Mouse (Mus musculus): ENCODE data around the gene Nrxn2. TPM values are rescaled to one million over a fixed set of nuclear protein-coding genes. Genes with fewer than 3 reads are reported as not detected.
A peak's percentile ranks its signal among the peaks of the same experiment; 100 is the strongest.

The Nrxn2 gene
- 5.6 and 7.0 TPM in 2 replicates for polyA plus RNA-seq (2011; ENCODE audit: insufficient read depth, insufficient read length, low read depth, missing spikeins)

DNA sequence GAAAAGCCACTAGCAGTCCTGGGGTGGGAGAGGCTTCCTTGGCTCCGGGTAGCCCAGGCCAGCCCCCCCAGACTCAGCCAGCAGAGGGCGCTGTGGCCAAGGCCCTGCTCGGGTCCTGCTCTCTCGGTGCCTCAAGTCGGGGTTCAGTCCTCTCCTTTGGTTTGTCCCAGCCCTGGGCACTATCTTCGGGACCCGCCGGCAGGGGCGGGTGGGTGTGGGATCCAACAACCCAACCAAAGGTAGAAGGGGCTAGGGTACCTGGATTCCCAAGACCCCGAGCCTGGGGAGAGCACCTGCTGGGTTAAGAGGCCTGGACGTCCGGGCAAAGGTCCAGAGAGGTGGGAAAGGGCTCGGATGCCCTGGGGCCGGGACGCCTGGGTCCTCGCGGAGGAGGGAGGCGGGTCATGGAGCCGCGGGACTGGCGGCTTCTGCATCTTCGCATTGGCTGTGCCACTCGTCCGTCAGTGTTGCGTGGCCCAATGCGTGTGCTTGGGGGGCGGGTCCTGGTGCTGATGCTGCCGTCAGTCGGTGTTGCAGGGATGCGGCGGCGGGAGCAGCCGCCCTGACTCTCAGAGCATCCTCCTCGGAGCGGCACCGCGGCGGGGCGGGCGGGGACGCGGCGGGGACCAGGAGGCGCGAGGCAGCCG, at the start of gene Nrxn2:
Gene Nrxn2, plus strand, starts transcription at position 499 of the 647 bp plus-strand sequence.
- no peaks in the 10 kb centered on the region for H3K27me3 ChIP-seq (ENCODE audit: control insufficient read depth, insufficient read depth, low read length, poor library complexity, severe bottlenecking)
- no peak within 1 kb of the TSS for H3K27ac ChIP-seq (ENCODE audit: insufficient read depth, low read length)
- H3K4me3 ChIP-seq (ENCODE audit: low read depth, low read length), result peak within 1 kb of the TSS; percentile 71
- TF ChIP-seq EP300 (IDR thresholded peaks at IDR 0.05; ENCODE audit: insufficient read depth, low read depth, low read length) (0 out of 2 replicates have a peak, but pooled peaks have one; percentile 4), CTCF (IDR thresholded peaks at IDR 0.05; ENCODE audit: low read depth, low read length) (peak; percentile 82), POLR2A (IDR thresholded peaks at IDR 0.05; ENCODE audit: insufficient read depth, low read length) (no peak)
- H3K36me3 ChIP-seq (ENCODE audit: control insufficient read depth, insufficient read depth, low read length, poor library complexity, severe bottlenecking), result no peaks in the 10 kb centered on the region
- no peaks in the 10 kb centered on the region for H3K9me3 ChIP-seq (replicated peaks; ENCODE audit: control insufficient read depth, insufficient read depth, low read length, poor library complexity, severe bottlenecking)
- H3K9ac ChIP-seq (ENCODE audit: low read depth, poor library complexity, severe bottlenecking), result peak within 1 kb of the TSS; percentile 62
- peaks cover 6% of the 10 kb centered on the region for H3K4me1 ChIP-seq (ENCODE audit: control insufficient read depth, insufficient read depth, low read length)

DNA sequence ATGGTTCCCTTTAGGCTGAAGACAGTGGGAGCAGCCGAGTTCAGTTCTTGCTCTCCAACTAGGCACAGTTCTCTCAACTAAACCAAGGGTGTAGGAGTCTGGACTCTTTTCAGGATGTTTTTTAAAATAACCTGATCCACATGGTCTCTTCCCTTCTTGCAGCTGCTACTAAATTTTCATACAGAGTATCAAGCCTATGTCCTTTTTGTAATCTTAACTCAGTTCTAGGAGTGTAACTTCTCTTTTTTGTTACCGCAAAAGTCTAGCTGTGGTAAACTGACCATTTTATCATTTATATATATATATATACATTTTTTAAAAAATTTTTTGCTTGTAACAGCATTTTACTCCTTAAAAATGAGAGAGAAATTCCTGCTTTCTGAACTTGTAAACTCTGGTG, 48.4 kb upstream of the Nrxn2 start:
- TF ChIP-seq POLR2A (IDR thresholded peaks at IDR 0.05; ENCODE audit: insufficient read depth, low read length) (no peak), EP300 (IDR thresholded peaks at IDR 0.05; ENCODE audit: insufficient read depth, low read depth, low read length) (no peak)
- H3K4me3 ChIP-seq (ENCODE audit: low read depth, low read length), result no peak overlapping the region
- H3K4me1 ChIP-seq (ENCODE audit: control insufficient read depth, insufficient read depth, low read length), result no peaks in the 10 kb centered on the region
- no peak overlapping the region for H3K27ac ChIP-seq (ENCODE audit: insufficient read depth, low read length)
- H3K9me3 ChIP-seq (replicated peaks; ENCODE audit: control insufficient read depth, insufficient read depth, low read length, poor library complexity, severe bottlenecking), result no peaks in the 10 kb centered on the region
- H3K27me3 ChIP-seq (ENCODE audit: control insufficient read depth, insufficient read depth, low read length, poor library complexity, severe bottlenecking), result no peaks in the 10 kb centered on the region
- peaks cover 94% of the 10 kb centered on the region for H3K36me3 ChIP-seq (ENCODE audit: control insufficient read depth, insufficient read depth, low read length, poor library complexity, severe bottlenecking)
- H3K9ac ChIP-seq (ENCODE audit: low read depth, poor library complexity, severe bottlenecking), result no peak overlapping the region

GRCm38 (mm10) chr19:6372433-6372832, 46.1 kb upstream of the Nrxn2 start:
- no peak overlapping the region for H3K27ac ChIP-seq (ENCODE audit: insufficient read depth, low read length)
- TF ChIP-seq POLR2A (IDR thresholded peaks at IDR 0.05; ENCODE audit: insufficient read depth, low read length) (no peak), CTCF (IDR thresholded peaks at IDR 0.05; ENCODE audit: low read depth, low read length) (no peak), EP300 (IDR thresholded peaks at IDR 0.05; ENCODE audit: insufficient read depth, low read depth, low read length) (no peak)
- no peak overlapping the region for H3K9ac ChIP-seq (ENCODE audit: low read depth, poor library complexity, severe bottlenecking)
- peaks cover 90% of the 10 kb centered on the region for H3K36me3 ChIP-seq (ENCODE audit: control insufficient read depth, insufficient read depth, low read length, poor library complexity, severe bottlenecking)
- H3K27me3 ChIP-seq (ENCODE audit: control insufficient read depth, insufficient read depth, low read length, poor library complexity, severe bottlenecking), result no peaks in the 10 kb centered on the region
- no peaks in the 10 kb centered on the region for H3K4me1 ChIP-seq (ENCODE audit: control insufficient read depth, insufficient read depth, low read length)
- no peak overlapping the region for H3K4me3 ChIP-seq (ENCODE audit: low read depth, low read length)
- H3K9me3 ChIP-seq (replicated peaks; ENCODE audit: control insufficient read depth, insufficient read depth, low read length, poor library complexity, severe bottlenecking), result no peaks in the 10 kb centered on the region

DNA sequence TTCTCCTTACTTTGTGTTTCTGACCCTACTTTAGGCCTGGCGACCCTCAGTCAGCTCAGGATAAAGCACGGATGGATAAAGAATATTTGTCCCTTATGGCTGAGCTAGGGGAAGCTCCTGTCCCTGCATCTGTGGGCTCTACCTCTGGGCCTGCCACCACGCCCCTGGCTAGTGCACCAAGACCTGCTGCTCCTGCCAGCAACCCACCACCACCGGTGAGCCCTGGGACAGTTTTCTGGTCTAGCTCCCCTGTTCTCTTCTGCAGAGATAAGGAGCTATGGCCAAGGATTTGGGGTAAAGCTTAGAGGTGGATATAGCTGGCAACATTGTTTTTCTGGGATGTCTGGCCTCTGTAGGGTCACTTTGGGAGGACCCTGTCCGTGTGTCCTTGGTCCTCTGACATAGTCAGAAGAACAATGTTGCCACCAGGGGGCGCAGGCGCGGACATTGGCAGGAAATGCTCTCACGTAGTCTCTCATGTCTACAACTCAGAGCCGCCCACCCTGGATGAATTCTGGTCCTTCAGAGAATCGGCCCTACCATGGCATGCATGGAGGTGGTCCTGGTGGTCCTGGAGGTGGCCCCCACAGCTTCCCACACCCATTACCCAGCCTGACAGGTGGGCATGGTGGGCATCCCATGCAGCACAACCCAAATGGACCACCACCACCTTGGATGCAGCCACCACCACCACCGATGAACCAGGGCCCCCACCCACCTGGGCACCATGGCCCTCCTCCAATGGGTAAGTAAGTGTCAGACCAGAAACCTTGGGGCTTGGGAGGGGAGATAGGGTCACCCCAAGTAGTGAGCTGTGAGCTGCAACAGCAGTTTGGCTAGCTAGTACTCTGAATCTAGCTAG, 44.8 kb upstream of the Nrxn2 start:
- H3K9me3 ChIP-seq (replicated peaks; ENCODE audit: control insufficient read depth, insufficient read depth, low read length, poor library complexity, severe bottlenecking), result no peaks in the 10 kb centered on the region
- H3K27me3 ChIP-seq (ENCODE audit: control insufficient read depth, insufficient read depth, low read length, poor library complexity, severe bottlenecking), result no peaks in the 10 kb centered on the region
- peaks cover 85% of the 10 kb centered on the region for H3K36me3 ChIP-seq (ENCODE audit: control insufficient read depth, insufficient read depth, low read length, poor library complexity, severe bottlenecking)
- H3K9ac ChIP-seq (ENCODE audit: low read depth, poor library complexity, severe bottlenecking), result no peak overlapping the region
- no peaks in the 10 kb centered on the region for H3K4me1 ChIP-seq (ENCODE audit: control insufficient read depth, insufficient read depth, low read length)
- TF ChIP-seq EP300 (IDR thresholded peaks at IDR 0.05; ENCODE audit: insufficient read depth, low read depth, low read length) (no peak), CTCF (IDR thresholded peaks at IDR 0.05; ENCODE audit: low read depth, low read length) (peak; percentile 86), POLR2A (IDR thresholded peaks at IDR 0.05; ENCODE audit: insufficient read depth, low read length) (no peak)
- no peak overlapping the region for H3K27ac ChIP-seq (ENCODE audit: insufficient read depth, low read length)
- H3K4me3 ChIP-seq (ENCODE audit: low read depth, low read length), result no peak overlapping the region

- H3K36me3 ChIP-seq (ENCODE audit: control insufficient read depth, insufficient read depth, low read length, poor library complexity, severe bottlenecking), result peaks cover 79% of the 10 kb centered on the region
- H3K9me3 ChIP-seq (replicated peaks; ENCODE audit: control insufficient read depth, insufficient read depth, low read length, poor library complexity, severe bottlenecking), result no peaks in the 10 kb centered on the region
- no peaks in the 10 kb centered on the region for H3K4me1 ChIP-seq (ENCODE audit: control insufficient read depth, insufficient read depth, low read length)
- H3K27me3 ChIP-seq (ENCODE audit: control insufficient read depth, insufficient read depth, low read length, poor library complexity, severe bottlenecking), result no peaks in the 10 kb centered on the region
- H3K4me3 ChIP-seq (ENCODE audit: low read depth, low read length), result peak overlapping the region; percentile 5
- H3K9ac ChIP-seq (ENCODE audit: low read depth, poor library complexity, severe bottlenecking), result 0 out of 2 replicates have a peak overlapping the region, but pooled peaks have one; percentile 50
- no peak for TF ChIP-seq EP300 (IDR thresholded peaks at IDR 0.05; ENCODE audit: insufficient read depth, low read depth, low read length)
- TF ChIP-seq POLR2A (IDR thresholded peaks at IDR 0.05; ENCODE audit: insufficient read depth, low read length), result no peak
- TF ChIP-seq CTCF (IDR thresholded peaks at IDR 0.05; ENCODE audit: low read depth, low read length), result no peak
- no peak overlapping the region for H3K27ac ChIP-seq (ENCODE audit: insufficient read depth, low read length)
Measured at GRCm38 (mm10) chr19:6374571-6374970, 44.0 kb upstream of the Nrxn2 start.

Data from ES-Bruce4 (cell line).